Mouse (Mus musculus) CH12.LX (cell line): Measurements from ENCODE around the gene Ell2.

ENCODE experiments used
- BHLHE40 ChIP-seq: IDR thresholded peaks from 2 replicates; pipeline ENCODE4 v1.6.1; 2011; ENCODE audit warnings: mild to moderate bottlenecking, low read depth, low read length, improper control_type of control experiment
- CTCF ChIP-seq, 2 experiments: IDR thresholded peaks in 1 of 2; conservative IDR thresholded peaks in 1 of 2; 2 replicates each; pipeline ENCODE4 v1.5.1; 2011 to 2012; ENCODE audit warnings: low read depth in 2 of 2, low read length in 2 of 2, improper control_type of control experiment in 1 of 2, inconsistent platforms in 1 of 2, mild to moderate bottlenecking in 1 of 2, moderate library complexity in 1 of 2
- HCFC1 ChIP-seq: IDR thresholded peaks from 2 replicates; pipeline ENCODE4 v1.6.1; 2012; ENCODE audit warnings: low read depth, mild to moderate bottlenecking, inconsistent platforms, low read length, improper control_type of control experiment
- JUND ChIP-seq: conservative IDR thresholded peaks from 2 replicates; pipeline ENCODE4 v1.6.1; 2011; ENCODE audit warnings: low read depth, low read length, improper control_type of control experiment
- MXI1 ChIP-seq: IDR thresholded peaks from 2 replicates; pipeline ENCODE4 v1.6.1; 2011; ENCODE audit warnings: mild to moderate bottlenecking, low read depth, low read length, improper control_type of control experiment
- MYC ChIP-seq: IDR thresholded peaks from 2 replicates; pipeline ENCODE4 v1.6.1; 2011; ENCODE audit warnings: low read depth, mild to moderate bottlenecking, improper control_type of control experiment, low read length
- NELFE ChIP-seq: IDR thresholded peaks from 2 replicates; pipeline ENCODE4 v1.6.1; 2011; ENCODE audit warnings: low read depth, low read length, improper control_type of control experiment
- POLR2A ChIP-seq: IDR thresholded peaks from 2 replicates; pipeline ENCODE4 v1.6.1; 2011; ENCODE audit warnings: low read depth, mild to moderate bottlenecking, improper control_type of control experiment, low read length
- RCOR1 ChIP-seq: conservative IDR thresholded peaks from 2 replicates; pipeline ENCODE4 v1.6.1; 2012; ENCODE audit warnings: low read depth, mild to moderate bottlenecking, inconsistent platforms, low read length, improper control_type of control experiment
- TBP ChIP-seq: conservative IDR thresholded peaks from 2 replicates; pipeline ENCODE4 v1.6.1; 2011; ENCODE audit warnings: low read depth, low read length, improper control_type of control experiment
- TCF12 ChIP-seq: IDR thresholded peaks from 2 replicates; pipeline ENCODE4 v1.6.1; 2014; ENCODE audit warnings: low read depth, mild to moderate bottlenecking, inconsistent platforms, low read length, improper control_type of control experiment
- ZC3H11A ChIP-seq: IDR thresholded peaks from 2 replicates; pipeline ENCODE4 v1.6.1; 2012; ENCODE audit warnings: low read depth, mild to moderate bottlenecking, inconsistent platforms, low read length, improper control_type of control experiment
- ZMIZ1 ChIP-seq: IDR thresholded peaks from 2 replicates; pipeline ENCODE4 v1.6.1; 2012; ENCODE audit warnings: low read depth, mild to moderate bottlenecking, inconsistent platforms, low read length, improper control_type of control experiment

DNA sequence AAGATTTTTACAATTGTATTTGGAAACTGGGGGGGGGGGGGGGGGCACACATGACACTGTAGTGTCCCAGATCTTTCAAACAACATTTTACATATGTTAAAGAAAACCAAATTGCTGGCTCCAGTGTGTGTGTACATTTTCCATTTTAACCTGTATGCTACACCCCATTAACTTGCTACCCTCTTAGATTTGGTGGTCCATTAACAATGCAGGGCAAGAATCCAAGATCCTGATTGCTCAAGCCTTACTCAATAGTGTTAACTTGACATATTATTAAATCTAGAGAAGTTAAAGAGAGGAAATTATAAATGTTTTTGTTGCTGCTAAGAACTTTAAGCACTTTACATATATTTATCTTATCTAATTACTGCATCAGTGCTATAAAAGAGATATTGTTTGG lies 24.2 kb downstream of the Ell2 start:
- TF ChIP-seq HCFC1 = no peak
- TF ChIP-seq POLR2A = no peak
- no peak for TF ChIP-seq MYC
- no peak for TF ChIP-seq CTCF (conservative IDR thresholded peaks at IDR 0.05 in 1 of 2, IDR thresholded peaks at IDR 0.05 in 1 of 2; ENCODE audit: low read depth in 2 of 2, low read length in 2 of 2)
- no peak for TF ChIP-seq TCF12
- TF ChIP-seq NELFE = no peak
- TF ChIP-seq MXI1 = no peak
- TF ChIP-seq BHLHE40 = no peak
- no peak for TF ChIP-seq ZMIZ1
- no peak for TF ChIP-seq TBP
- TF ChIP-seq RCOR1 = no peak
- TF ChIP-seq JUND = no peak
- no peak for TF ChIP-seq ZC3H11A
